In the genomic region with DNA sequence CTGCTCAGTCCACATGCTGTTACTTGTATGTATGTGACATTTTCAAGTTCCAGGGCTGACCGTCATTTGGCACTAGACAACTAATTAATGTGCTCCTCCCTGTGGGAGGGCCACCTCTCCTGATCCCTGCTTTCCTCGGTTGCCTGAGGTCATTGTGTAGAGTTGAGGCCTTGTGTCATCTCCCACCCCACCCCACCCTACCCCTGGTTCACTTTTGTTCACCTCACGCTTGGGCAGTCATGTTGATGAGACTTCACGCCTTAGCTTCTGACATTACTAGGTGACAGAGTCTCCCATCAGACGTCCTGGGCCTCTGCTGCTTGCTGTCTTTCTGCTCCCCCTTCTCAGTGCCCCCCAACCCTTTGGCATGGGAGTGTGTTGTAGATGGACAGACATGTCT, we compare ENCODE assay signal across 18 mouse cellular contexts.
"Had no signal": no experiment of that assay in that cellular context is flagged by ENCODE, and none has a peak within 500 bp of the region (broad histone marks: within the 10 kb centered on the region; RNA-seq: fewer than 3 reads in every experiment).

No protein-coding gene starts in this region.

- H3K4me1 ChIP-seq: limb, embryonic 15.5 days had no signal

- H3K27me3 ChIP-seq: limb, embryonic 12.5 days; limb, embryonic 15.5 days had no signal

- H3K4me3 ChIP-seq: limb, embryonic 12.5 days; limb, embryonic 15.5 days had no signal

- H3K9ac ChIP-seq: limb, embryonic 12.5 days; limb, embryonic 15.5 days; liver, embryonic 14.5 days; liver, postnatal 0 days; lung, embryonic 14.5 days had no signal

- H3K4me2 ChIP-seq: limb, embryonic 12.5 days; limb, embryonic 15.5 days; liver, embryonic 11.5 days; lung, embryonic 14.5 days had no signal

- H3K27ac ChIP-seq: limb, embryonic 12.5 days; limb, embryonic 15.5 days; liver, embryonic 14.5 days; macrophage had no signal

- DNase-seq: kidney, adult 18-20 months; kidney, postnatal 14 days; kidney, postnatal 4 days; left cerebral cortex, postnatal 4 days; liver, postnatal 0 days; lung, embryonic 14.5 days; right cerebral cortex, postnatal 25 days; thymus, adult 18-20 months; thymus, postnatal 36 days had no signal

- ATAC-seq: inflammation-experienced regulatory T-cells, adult 6 months; intestine, embryonic 16.5 days; liver, postnatal 0 days; lung, postnatal 0 days; midbrain, embryonic 16.5 days had no signal

- H3K9me3 ChIP-seq: limb, embryonic 12.5 days; limb, embryonic 15.5 days had no signal
